Mouse (Mus musculus) liver, postnatal 0 days (tissue): ENCODE data around the gene 1700022I11Rik.

ENCODE experiments used
- CTCF ChIP-seq: sonication (generic); IDR thresholded peaks from 2 replicates; pipeline ENCODE4 v1.5.1; 2016; ENCODE audit warnings: antibody characterized with exemption, low read depth
- EP300 ChIP-seq: IDR thresholded peaks from 2 replicates; pipeline ENCODE4 v1.6.1; 2016; ENCODE audit warnings: antibody characterized with exemption, low read depth, mild to moderate bottlenecking

- peak; percentile 49 for TF ChIP-seq CTCF
- no peak for TF ChIP-seq EP300
Observed at GRCm38 (mm10) chr4:42963480-42963879, 5.9 kb upstream of the 1700022I11Rik start.
